Mouse (Mus musculus) MEL-GATA-1-ER (cell line): ENCODE measurements around the gene Retsat.

ENCODE experiments used
- DNase-seq: peaks from one replicate; pipeline ENCODE4 v3.0.0-alpha.2; 2012; ENCODE audit warnings: low read depth; ENCODE audit errors: extremely low read depth

Retsat gene

GRCm38 (mm10) chr6:72597956-72598753 is at the start of gene Retsat, which contains the start of gene Elmod3:
Retsat (plus strand) TSS chr6:72598475.
Elmod3 (minus strand) TSS chr6:72598413.
- peak; percentile 98 for DNase-seq

GRCm38 (mm10) chr6:72549041-72549580 is 49.2 kb upstream of the Retsat start:
- peak; percentile 75 for DNase-seq

DNA sequence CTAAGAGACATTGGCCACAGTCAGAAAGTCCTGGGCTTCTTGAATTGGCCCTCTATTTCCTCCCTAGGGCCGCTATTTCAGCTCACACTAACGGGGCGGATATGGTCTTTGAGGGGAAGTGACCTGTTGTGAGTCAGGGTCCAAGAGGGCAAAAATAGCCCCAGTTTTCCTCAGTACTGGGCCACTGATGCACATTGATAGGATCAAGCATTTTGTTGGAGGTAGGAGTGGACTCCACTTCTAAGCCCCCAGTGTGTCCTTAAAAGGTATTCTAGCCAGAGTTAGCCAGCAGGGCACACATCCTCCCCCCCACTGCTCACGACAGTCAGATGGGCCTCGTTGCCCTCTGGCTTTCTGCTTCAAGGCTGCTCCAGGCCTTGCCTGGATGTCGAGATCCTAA is 48.2 kb upstream of the Retsat start:
- DNase-seq = no peak

DNA sequence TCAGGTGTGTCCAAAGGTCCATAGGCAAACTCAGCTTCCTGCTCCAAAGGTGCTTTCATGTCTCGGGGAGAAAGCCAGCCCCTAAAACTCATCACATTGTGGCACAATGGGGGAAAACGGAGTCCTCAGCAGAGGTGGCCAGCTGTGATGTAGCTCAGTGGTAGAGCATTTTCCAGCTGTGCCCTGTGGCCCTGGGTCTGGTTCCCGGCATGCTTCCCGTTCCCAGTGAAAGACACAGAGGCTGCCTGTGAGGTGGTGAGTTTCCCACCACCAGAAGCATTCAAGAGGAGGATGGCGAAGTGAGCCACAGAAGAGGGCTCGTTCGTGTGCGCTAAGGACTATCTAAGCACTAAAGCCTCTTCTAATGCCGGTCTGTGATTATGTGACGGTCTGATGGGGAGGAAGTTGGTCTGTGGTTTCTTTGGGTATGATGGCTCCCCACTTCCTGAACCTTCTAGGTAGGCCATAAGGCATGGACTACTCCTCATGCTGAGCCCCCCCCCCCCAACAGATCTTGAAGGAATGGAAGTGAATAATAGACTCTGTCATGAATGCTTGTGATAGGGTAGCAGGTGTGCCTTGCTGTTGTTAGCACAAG is 47.7 kb upstream of the Retsat start:
- DNase-seq = no peak

DNA sequence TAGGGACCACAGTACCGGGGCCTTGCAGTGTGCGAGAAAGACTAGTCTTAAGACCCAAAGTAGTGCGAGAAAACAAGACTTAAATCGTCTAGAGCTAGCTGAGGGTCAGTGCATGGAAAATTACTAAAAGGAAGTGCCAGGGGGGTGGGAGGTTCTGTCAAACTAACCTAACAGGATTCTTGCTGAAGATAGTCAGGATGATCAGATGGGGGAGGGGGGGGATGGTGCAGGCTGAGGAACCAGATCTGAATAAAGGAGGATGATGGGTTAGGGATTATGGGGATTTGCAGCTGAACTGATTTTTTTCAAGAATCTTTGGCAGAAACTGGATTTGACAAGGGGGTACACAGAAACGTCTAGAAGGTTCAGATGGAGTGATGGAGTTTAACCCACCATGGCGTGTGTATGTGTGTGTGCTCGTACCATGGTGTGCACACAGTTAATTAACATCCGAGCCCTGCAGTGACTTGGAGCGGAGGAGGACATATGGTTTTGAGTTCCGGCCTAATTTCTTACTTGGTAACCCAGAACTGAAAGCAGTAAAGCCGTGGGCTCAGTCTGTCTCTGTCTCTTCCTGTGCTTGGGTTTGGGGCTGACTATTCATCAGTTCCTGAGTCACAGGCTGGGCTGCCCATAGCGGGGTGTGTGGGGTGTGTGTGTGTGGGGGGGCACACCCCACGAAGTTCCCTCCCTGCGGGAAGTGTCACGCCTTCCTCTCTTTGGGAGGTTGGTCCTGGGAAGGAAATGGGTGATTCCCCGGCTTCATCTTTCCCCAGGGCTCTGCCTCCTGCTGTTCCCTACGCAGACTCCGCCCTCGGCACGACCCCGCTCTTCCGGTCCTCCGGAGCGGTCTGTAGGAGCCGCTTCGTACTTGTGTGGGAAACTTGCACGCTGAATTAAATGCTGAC is 45.9 kb upstream of the Retsat start:
- peak; percentile 66 for DNase-seq

GRCm38 (mm10) chr6:72553079-72553412 is 45.2 kb upstream of the Retsat start:
- no peak for DNase-seq

- no peak for DNase-seq
These were observed 37.5 kb upstream of the Retsat start for GRCm38 (mm10) chr6:72560801-72561200.

GRCm38 (mm10) chr6:72562486-72562885 is 35.8 kb upstream of the Retsat start:
- DNase-seq = no peak

GRCm38 (mm10) chr6:72562894-72563293 is 35.4 kb upstream of the Retsat start:
- no peak for DNase-seq

- no peak for DNase-seq
These were observed 32.8 kb upstream of the Retsat start for GRCm38 (mm10) chr6:72565506-72565905.

- DNase-seq = no peak
These were observed 32.2 kb upstream of the Retsat start for GRCm38 (mm10) chr6:72566044-72566443.

GRCm38 (mm10) chr6:72567508-72567907 is 30.8 kb upstream of the Retsat start:
- no peak for DNase-seq

- DNase-seq = no peak
These were observed 29.5 kb upstream of the Retsat start for GRCm38 (mm10) chr6:72568736-72569135.

- DNase-seq = no peak
These were observed 27.5 kb upstream of the Retsat start for GRCm38 (mm10) chr6:72570644-72571397.

DNA sequence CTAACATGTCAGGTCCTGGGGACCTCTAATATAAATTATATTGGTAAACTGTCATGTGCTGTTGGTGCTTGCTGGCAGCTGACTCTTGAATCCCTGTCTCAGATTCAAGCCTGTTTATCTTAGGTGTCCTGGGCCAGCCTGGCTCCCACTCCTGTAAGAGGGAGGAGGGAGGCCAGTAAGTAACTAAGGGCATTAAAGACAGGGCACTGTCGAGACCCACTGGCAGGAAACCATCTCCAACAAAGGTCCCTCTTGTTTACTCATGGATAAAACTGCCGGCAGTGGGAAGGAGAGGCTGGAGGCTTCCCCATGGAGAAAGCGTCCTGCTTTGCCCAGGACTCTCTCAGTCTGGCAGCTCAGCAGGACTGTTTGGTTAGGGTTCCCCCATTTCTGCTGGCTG is 26.4 kb upstream of the Retsat start:
- DNase-seq = no peak

DNA sequence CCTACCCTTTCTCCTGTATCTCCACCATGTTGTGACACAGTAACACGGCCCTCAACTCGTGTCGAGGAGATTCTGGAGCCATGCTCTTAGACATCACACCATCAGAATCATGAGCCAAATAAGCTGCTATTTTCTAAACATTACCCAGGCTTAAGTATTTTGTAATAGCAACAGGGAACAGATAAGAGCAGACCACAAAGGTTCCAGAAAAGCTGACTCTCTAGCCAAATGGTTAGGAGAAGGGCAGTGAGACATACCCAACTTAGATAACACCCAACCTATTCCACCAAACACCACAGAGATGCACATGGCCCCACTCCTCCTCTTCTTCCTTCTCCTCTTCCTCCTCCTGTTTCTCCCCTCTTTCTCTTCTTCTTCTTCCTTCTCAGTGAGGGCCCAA is 22.2 kb upstream of the Retsat start:
- no peak for DNase-seq

DNA sequence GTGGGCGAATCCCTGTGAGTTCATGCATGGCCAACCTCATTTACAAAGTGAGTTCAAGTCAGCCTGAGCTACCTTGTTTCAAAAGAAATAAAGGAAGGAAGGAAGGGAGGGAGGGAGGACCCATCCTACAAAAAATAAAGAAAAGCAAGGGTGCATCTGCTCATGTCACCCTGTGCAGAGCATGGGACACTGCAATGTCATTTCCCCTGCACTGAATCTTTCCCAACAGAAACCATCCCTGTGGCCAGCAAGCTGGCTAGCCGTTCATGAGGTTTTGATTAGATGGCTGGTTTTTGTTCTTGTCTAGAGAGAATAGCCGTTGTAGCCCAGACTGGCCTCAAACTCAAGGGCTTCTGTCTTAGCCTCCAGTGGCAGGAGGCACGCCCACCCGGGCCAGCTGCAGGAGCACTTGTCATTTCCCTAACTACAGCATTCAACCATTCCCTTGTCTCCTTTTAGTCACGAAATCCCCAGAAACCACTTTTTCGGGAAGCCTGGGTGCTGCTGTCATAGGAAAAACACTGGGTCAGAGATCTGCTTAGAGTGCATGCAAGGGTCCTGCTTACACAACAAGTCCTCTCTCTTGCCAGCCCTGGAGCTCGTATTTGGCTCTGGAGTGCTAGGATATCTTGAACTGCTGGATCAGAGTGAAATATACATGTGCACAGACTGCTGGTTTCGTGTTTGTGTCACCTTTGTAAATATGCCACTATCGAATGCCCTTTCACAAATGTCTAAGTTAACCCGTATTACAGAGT is 16.5 kb upstream of the Retsat start:
- DNase-seq = no peak

GRCm38 (mm10) chr6:72583211-72583839 is 14.9 kb upstream of the Retsat start:
- no peak for DNase-seq

- DNase-seq = no peak
These were observed 14.1 kb upstream of the Retsat start for GRCm38 (mm10) chr6:72584154-72584553.

DNA sequence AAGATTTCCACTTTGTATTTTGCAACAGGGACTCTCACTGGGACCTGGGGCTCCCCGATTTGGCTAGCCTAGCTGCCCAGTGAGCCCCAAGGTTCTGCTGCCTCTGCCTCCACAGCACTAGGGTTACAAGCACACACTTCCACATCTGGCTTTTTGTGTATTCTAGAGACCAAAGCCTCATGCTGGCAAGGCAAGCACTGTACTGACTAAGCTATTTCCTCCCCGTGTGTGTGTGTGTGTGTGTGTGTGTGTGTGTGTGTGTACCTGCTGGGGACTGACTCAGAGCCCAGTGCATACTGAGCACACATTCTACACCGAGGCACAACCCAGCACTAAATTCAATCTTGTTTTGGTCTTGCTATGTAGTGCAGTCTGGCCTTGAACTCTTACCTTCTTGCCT is 11.6 kb upstream of the Retsat start:
- DNase-seq = no peak
